13 mouse cellular contexts compared by ENCODE assay signal in genomic region chr7:4630198-4630597, GRCm38 (mm10). TPM values are rescaled to one million over a fixed set of nuclear protein-coding genes. Genes with fewer than 3 reads are reported as not detected.
A peak's percentile ranks its signal among the peaks of the same experiment; 100 is the strongest.
DNase-seq lines count a peak whose midpoint lies in the region; ATAC-seq lines count a peak whose summit lies in the region.
"Had no signal": no experiment of that assay in that cellular context is flagged by ENCODE, and none has a peak within 500 bp of the region (broad histone marks: within the 10 kb centered on the region; RNA-seq: fewer than 3 reads in every experiment).

No protein-coding gene starts in this region.

- no peak overlapping the region for H3K27ac ChIP-seq in kidney, embryonic 16.5 days (ENCODE audit: low read length)
- no peak overlapping the region for H3K27ac ChIP-seq in forebrain, embryonic 12.5 days
- H3K27ac ChIP-seq: embryonic facial prominence, embryonic 12.5 days; gastrocnemius, adult 2 months; hindbrain, embryonic 15.5 days had no signal

- no peaks in the 10 kb centered on the region for H3K27me3 ChIP-seq in kidney, embryonic 16.5 days (ENCODE audit: insufficient read depth, low read length)
- no peaks in the 10 kb centered on the region for H3K27me3 ChIP-seq in megakaryocyte, embryonic 14.5 days (replicated peaks)
- H3K27me3 ChIP-seq in forebrain, embryonic 12.5 days, result no peaks in the 10 kb centered on the region
- H3K27me3 ChIP-seq: embryonic facial prominence, embryonic 12.5 days; hindbrain, embryonic 15.5 days had no signal

- no peak overlapping the region for H3K9ac ChIP-seq in kidney, embryonic 16.5 days (replicated peaks; ENCODE audit: low read length)
- H3K9ac ChIP-seq in forebrain, embryonic 12.5 days, result no peak overlapping the region
- H3K9ac ChIP-seq: embryonic facial prominence, embryonic 12.5 days; hindbrain, embryonic 15.5 days had no signal

- H3K4me1 ChIP-seq in kidney, embryonic 16.5 days (ENCODE audit: insufficient read depth, low read length), result no peaks in the 10 kb centered on the region
- peaks cover 89% of the 10 kb centered on the region for H3K4me1 ChIP-seq in megakaryocyte, embryonic 14.5 days
- no peaks in the 10 kb centered on the region for H3K4me1 ChIP-seq in forebrain, embryonic 12.5 days
- H3K4me1 ChIP-seq: embryonic facial prominence, embryonic 12.5 days; hindbrain, embryonic 15.5 days had no signal

- peak; percentile 4 for DNase-seq in embryo, embryonic 11 days
- no peak for DNase-seq in embryo, embryonic 10.5 days (ENCODE audit: low spot score)
- DNase-seq in c-Kit-positive CD71-positive TER-119-positive erythroid progenitor cells, embryonic 14.5 days (ENCODE audit: low spot score), result peak; percentile 84
- DNase-seq in ovary, postnatal 36 days (ENCODE audit: low spot score), result no peak
- DNase-seq in right cerebral cortex, postnatal 14 days, result no peak
- DNase-seq: gastrocnemius, adult 2 months; left cerebral cortex, postnatal 4 days had no signal

- 89% methylated on average over 1 of the region's 1 CpGs for WGBS in kidney, embryonic 16.5 days
- 94% methylated on average over 1 of the region's 1 CpGs for WGBS in forebrain, embryonic 12.5 days

- no peaks in the 10 kb centered on the region for H3K9me3 ChIP-seq in kidney, embryonic 16.5 days (ENCODE audit: low read length)
- H3K9me3 ChIP-seq in megakaryocyte, embryonic 14.5 days, result no peaks in the 10 kb centered on the region
- no peaks in the 10 kb centered on the region for H3K9me3 ChIP-seq in forebrain, embryonic 12.5 days
- H3K9me3 ChIP-seq: embryonic facial prominence, embryonic 12.5 days; hindbrain, embryonic 15.5 days had no signal

- no peak overlapping the region for H3K4me3 ChIP-seq in kidney, embryonic 16.5 days (ENCODE audit: low read length)
- H3K4me3 ChIP-seq in megakaryocyte, embryonic 14.5 days (replicated peaks), result peak overlapping the region; percentile 28
- no peak overlapping the region for H3K4me3 ChIP-seq in forebrain, embryonic 12.5 days (replicated peaks)
- H3K4me3 ChIP-seq: embryonic facial prominence, embryonic 12.5 days; gastrocnemius, adult 2 months; hindbrain, embryonic 15.5 days had no signal

- H3K4me2 ChIP-seq in kidney, embryonic 16.5 days (replicated peaks; ENCODE audit: low read depth, low read length), result no peak overlapping the region
- no peak overlapping the region for H3K4me2 ChIP-seq in forebrain, embryonic 12.5 days
- H3K4me2 ChIP-seq: embryonic facial prominence, embryonic 12.5 days; hindbrain, embryonic 15.5 days; midbrain, embryonic 11.5 days had no signal

- peaks cover 52% of the 10 kb centered on the region for H3K36me3 ChIP-seq in kidney, embryonic 16.5 days (ENCODE audit: insufficient read depth, low read length)
- H3K36me3 ChIP-seq in megakaryocyte, embryonic 14.5 days (replicated peaks; ENCODE audit: low read length), result peaks cover 91% of the 10 kb centered on the region
- peaks cover 68% of the 10 kb centered on the region for H3K36me3 ChIP-seq in forebrain, embryonic 12.5 days (replicated peaks)

- peak; percentile 36; the same call in 1 of the 2 replicates for ATAC-seq in kidney, embryonic 16.5 days (ENCODE audit: low FRiP score, low TSS enrichment)
- no peak for ATAC-seq in forebrain, embryonic 12.5 days (ENCODE audit: low FRiP score)

RNA-seq across cellular contexts. Expression of gene Tmem86b, which starts 1.0 kb away (rescaled TPM):
- 1.2 and 1.3 TPM in 2 replicates for polyA plus RNA-seq in kidney, embryonic 16.5 days (2015; fragmentation: Nextera tagmentation; extraction: Ambion mirVana)
- polyA plus RNA-seq in megakaryocyte, embryonic 14.5 days (2012; ENCODE audit: insufficient read depth, low replicate concordance), result 5.3 and 15.1 TPM in 2 replicates
- polyA plus RNA-seq in forebrain, embryonic 12.5 days (2016; fragmentation: Nextera tagmentation; extraction: Ambion mirVana), result 3.7 and 5.1 TPM in 2 replicates

RNA-seq across cellular contexts. Expression of gene Ptprh, which starts 26.4 kb away (rescaled TPM):
- polyA plus RNA-seq in kidney, embryonic 16.5 days (2015; fragmentation: Nextera tagmentation; extraction: Ambion mirVana), result not detected in 2 replicates
- 0.16 TPM in 1 of 2 replicates, not detected in the other for polyA plus RNA-seq in megakaryocyte, embryonic 14.5 days (2012; ENCODE audit: insufficient read depth, low replicate concordance)
- polyA plus RNA-seq in forebrain, embryonic 12.5 days (2016; fragmentation: Nextera tagmentation; extraction: Ambion mirVana), result not detected in 2 replicates
- polyA plus RNA-seq: embryonic facial prominence, embryonic 12.5 days; midbrain, embryonic 11.5 days had no signal

RNA-seq across cellular contexts. Expression of gene Ppp6r1, which starts 28.6 kb away (rescaled TPM):
- 3.2 and 5.2 TPM in 2 replicates for polyA plus RNA-seq in kidney, embryonic 16.5 days (2015; fragmentation: Nextera tagmentation; extraction: Ambion mirVana)
- 361 and 465 TPM in 2 replicates for polyA plus RNA-seq in megakaryocyte, embryonic 14.5 days (2012; ENCODE audit: insufficient read depth, low replicate concordance)
- 15.4 and 25.3 TPM in 2 replicates for polyA plus RNA-seq in forebrain, embryonic 12.5 days (2016; fragmentation: Nextera tagmentation; extraction: Ambion mirVana)

RNA-seq across cellular contexts. Expression of gene Hspbp1, which starts 54.7 kb away (rescaled TPM):
- polyA plus RNA-seq in kidney, embryonic 16.5 days (2015; fragmentation: Nextera tagmentation; extraction: Ambion mirVana), result 114 and 118 TPM in 2 replicates
- polyA plus RNA-seq in megakaryocyte, embryonic 14.5 days (2012; ENCODE audit: insufficient read depth, low replicate concordance), result 71.8 and 116 TPM in 2 replicates
- 112 and 114 TPM in 2 replicates for polyA plus RNA-seq in forebrain, embryonic 12.5 days (2016; fragmentation: Nextera tagmentation; extraction: Ambion mirVana)

Comparison
In these comparisons a context has a peak if more than half of its experiments do, and no peak if none do; other contexts are left out.
1. DNase-seq: peak in embryo, embryonic 11 days (single experiment) and c-Kit-positive CD71-positive TER-119-positive erythroid progenitor cells, embryonic 14.5 days (single experiment); none in embryo, embryonic 10.5 days (single experiment), ovary, postnatal 36 days (single experiment) and right cerebral cortex, postnatal 14 days (single experiment).
2. RNA of gene Ppp6r1, which starts 28.6 kb away (polyA plus RNA-seq): 361 to 465 TPM in megakaryocyte, embryonic 14.5 days; 15.4 to 25.3 TPM in forebrain, embryonic 12.5 days and 3.2 to 5.2 TPM in kidney, embryonic 16.5 days; every median in the first group is over 10 times any median in the second.